Mouse (Mus musculus) heart, postnatal 0 days (tissue): ENCODE measurements around the gene Klhl30. TPM values are rescaled to one million over a fixed set of nuclear protein-coding genes. Genes with fewer than 3 reads are reported as not detected.

Experiments
- ATAC-seq: fragments of 200-750 bp; cut with Nextera tagmentation; 2 replicates; pipeline ENCODE4 v1.8.0; 2017; ENCODE audit warnings: low read depth, moderate number of reproducible peaks, moderate library complexity; ENCODE audit not compliant: insufficient read depth
- DNase-seq: peaks from one replicate; pipeline ENCODE4 v3.0.0-alpha.2; 2016; ENCODE audit warnings: low spot score
- H3K27ac ChIP-seq: fragments of 300-500 bp; sonication (generic); 2 replicates; pipeline ENCODE4 v1.5.1; 2014; ENCODE audit warnings: low read depth, mild to moderate bottlenecking
- H3K27me3 ChIP-seq: fragments of 300-500 bp; sonication (generic); 2 replicates; pipeline ENCODE4 v1.6.1; 2014; ENCODE audit warnings: low read length, mixed read lengths; ENCODE audit not compliant: control insufficient read depth, insufficient read depth
- H3K36me3 ChIP-seq: fragments of 300-500 bp; sonication (generic); replicated peaks from 2 replicates; pipeline ENCODE4 v1.6.1; 2014; ENCODE audit warnings: low read length, mixed read lengths; ENCODE audit not compliant: control insufficient read depth, insufficient read depth
- H3K4me1 ChIP-seq: fragments of 300-500 bp; sonication (generic); 2 replicates; pipeline ENCODE4 v1.6.1; 2014; ENCODE audit warnings: antibody characterized with exemption; ENCODE audit not compliant: control insufficient read depth, insufficient read depth
- H3K4me2 ChIP-seq: fragments of 300-500 bp; sonication (generic); 2 replicates; pipeline ENCODE4 v1.6.1; 2014; ENCODE audit warnings: low read depth, mild to moderate bottlenecking, low read length, moderate library complexity
- H3K4me3 ChIP-seq: fragments of 300-500 bp; sonication (generic); 2 replicates; pipeline ENCODE4 v1.5.1; 2014; ENCODE audit warnings: low read depth, low read length
- H3K9ac ChIP-seq: fragments of 300-500 bp; sonication (generic); replicated peaks from 2 replicates; pipeline ENCODE4 v1.6.1; 2014; ENCODE audit warnings: low read depth, low read length, mixed read lengths
- H3K9me3 ChIP-seq: fragments of 300-500 bp; sonication (generic); replicated peaks from 2 replicates; pipeline ENCODE4 v1.6.1; 2016; ENCODE audit warnings: low read length; ENCODE audit not compliant: control insufficient read depth
- CTCF ChIP-seq: IDR thresholded peaks from 2 replicates; pipeline ENCODE4 v1.5.1; 2016; ENCODE audit warnings: antibody characterized with exemption, control low read depth, low read depth
- EP300 ChIP-seq: IDR thresholded peaks from 2 replicates; pipeline ENCODE4 v1.6.1; 2016; ENCODE audit warnings: antibody characterized with exemption, low read depth
- WGBS: fragments of 180-500 bp; shearing (Covaris S2); extraction: QIAGEN DNeasy Blood & Tissue Kit; methylation state at CpG from one replicate; pipeline ENCODE4 v1.1.7; 2014; 5-methylcytosine and 5-hydroxymethylcytosine counted together
- polyA plus RNA-seq: library from polyadenylated mRNA; unstranded; fragments of >200 nt; fragmentation: Nextera tagmentation; extraction: Ambion mirVana; gene quantifications from 2 replicates; pipeline ENCODE4 v1.2.1, GENCODE M21; 2015
- total RNA-seq: library from RNA; depleted of rRNA; stranded (reverse); fragments of >200 nt; gene quantifications from 2 replicates; pipeline ENCODE4 v1.2.3, GENCODE M21; 2014; ENCODE audit warnings: low replicate concordance; rRNA removed

The Klhl30 gene
- total and polyA plus RNA-seq, 2 experiments from 2014 or later: 64.0 to 83.2 TPM

- under 1% methylated on average over 75 of the region's 91 CpGs for WGBS
- peak; percentile 83 for DNase-seq
- Histone ChIP-seq H3K4me3 (peak within 1 kb of the TSS; percentile 73), H3K27ac (peak within 1 kb of the TSS; percentile 84), H3K9ac (peak within 1 kb of the TSS; percentile 82), H3K9me3 (no peaks in the 10 kb centered on the region), H3K4me2 (peak within 1 kb of the TSS; percentile 86), H3K27me3 (no peaks in the 10 kb centered on the region), H3K4me1 (peaks cover 12% of the 10 kb centered on the region; the same call in 1 of the 2 replicates), H3K36me3 (peaks cover 7% of the 10 kb centered on the region; the same call in 1 of the 2 replicates)
- peak; percentile 97 for ATAC-seq
- TF ChIP-seq EP300 (no peak), CTCF (no peak)
These were observed 47.6 kb downstream of the Klhl30 start, which contains the start of gene Ilkap for GRCm38 (mm10) chr1:91398260-91399062. Gene Ilkap, minus strand, starts transcription at chr1:91398815.

GRCm38 (mm10) chr1:91404976-91405375 is 54.2 kb downstream of the Klhl30 start:
- WGBS: 19% methylated on average over 1 of the region's 1 CpGs
- no peak overlapping the region for H3K9ac ChIP-seq
- ATAC-seq (no peak), DNase-seq (no peak)
- no peak for TF ChIP-seq CTCF
- TF ChIP-seq EP300: no peak
- no peak overlapping the region for H3K27ac ChIP-seq
- H3K36me3 ChIP-seq: no peaks in the 10 kb centered on the region
- H3K4me1 ChIP-seq: no peaks in the 10 kb centered on the region
- no peaks in the 10 kb centered on the region for H3K9me3 ChIP-seq
- no peak overlapping the region for H3K4me2 ChIP-seq
- no peak overlapping the region for H3K4me3 ChIP-seq
- no peaks in the 10 kb centered on the region for H3K27me3 ChIP-seq

DNA sequence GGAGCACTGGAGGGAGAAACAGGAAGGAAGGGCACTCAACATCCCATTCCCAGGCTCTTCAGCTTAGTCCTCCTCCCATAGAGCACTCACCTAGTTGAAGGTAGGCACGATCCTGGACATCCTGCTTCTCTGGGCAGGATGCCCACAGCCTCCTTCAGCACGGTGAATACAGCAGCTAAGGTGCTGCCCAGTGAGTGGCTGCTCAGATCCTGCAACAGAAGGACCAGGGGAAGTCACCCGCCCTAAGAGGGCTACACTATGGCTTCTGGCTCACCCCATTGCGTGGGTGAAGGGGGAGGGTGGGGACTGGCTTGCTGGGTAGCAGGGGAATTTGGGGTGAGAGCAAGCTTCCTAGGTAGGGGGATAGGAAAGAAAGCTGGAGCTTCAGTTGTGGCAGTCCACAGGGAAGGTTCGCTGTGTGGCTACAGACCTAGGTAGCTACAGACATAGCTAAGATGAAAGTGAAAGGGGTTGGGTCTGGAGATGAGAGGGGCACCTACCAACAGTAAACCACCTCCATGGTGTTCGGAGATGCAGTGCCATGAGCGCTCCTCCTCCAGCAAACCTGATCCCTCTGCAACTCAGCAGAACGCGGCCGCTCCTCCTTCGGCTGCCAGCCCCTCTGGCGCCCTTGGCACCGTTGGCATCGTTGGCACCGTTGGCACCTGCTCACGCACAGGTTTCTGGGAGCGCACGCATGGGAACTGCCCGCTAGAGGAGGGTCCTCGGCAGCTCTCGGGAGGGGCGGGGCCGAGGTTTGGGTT is 54.8 kb downstream of the Klhl30 start:
- H3K4me3 ChIP-seq: no peak overlapping the region
- H3K9me3 ChIP-seq: no peaks in the 10 kb centered on the region
- H3K4me1 ChIP-seq: no peaks in the 10 kb centered on the region
- H3K4me2 ChIP-seq: peak overlapping the region; percentile 7; the same call in 1 of the 2 replicates
- no peak for DNase-seq
- TF ChIP-seq EP300 (no peak), CTCF (no peak)
- no peak overlapping the region for H3K27ac ChIP-seq
- no peaks in the 10 kb centered on the region for H3K36me3 ChIP-seq
- H3K9ac ChIP-seq: no peak overlapping the region
- H3K27me3 ChIP-seq: no peaks in the 10 kb centered on the region
- ATAC-seq: no peak
- WGBS: 50% methylated on average over 22 of the region's 23 CpGs

GRCm38 (mm10) chr1:91407819-91408218 is 57.0 kb downstream of the Klhl30 start:
- H3K4me3 ChIP-seq: no peak overlapping the region
- H3K4me1 ChIP-seq: peaks cover 10% of the 10 kb centered on the region
- no peak overlapping the region for H3K9ac ChIP-seq
- no peaks in the 10 kb centered on the region for H3K36me3 ChIP-seq
- H3K27ac ChIP-seq: no peak overlapping the region
- H3K27me3 ChIP-seq: no peaks in the 10 kb centered on the region
- no peaks in the 10 kb centered on the region for H3K9me3 ChIP-seq
- H3K4me2 ChIP-seq: no peak overlapping the region
- DNase-seq: no peak
- WGBS: 72% methylated on average over 4 of the region's 4 CpGs
- no peak for ATAC-seq
- TF ChIP-seq EP300: no peak
- TF ChIP-seq CTCF: no peak

DNA sequence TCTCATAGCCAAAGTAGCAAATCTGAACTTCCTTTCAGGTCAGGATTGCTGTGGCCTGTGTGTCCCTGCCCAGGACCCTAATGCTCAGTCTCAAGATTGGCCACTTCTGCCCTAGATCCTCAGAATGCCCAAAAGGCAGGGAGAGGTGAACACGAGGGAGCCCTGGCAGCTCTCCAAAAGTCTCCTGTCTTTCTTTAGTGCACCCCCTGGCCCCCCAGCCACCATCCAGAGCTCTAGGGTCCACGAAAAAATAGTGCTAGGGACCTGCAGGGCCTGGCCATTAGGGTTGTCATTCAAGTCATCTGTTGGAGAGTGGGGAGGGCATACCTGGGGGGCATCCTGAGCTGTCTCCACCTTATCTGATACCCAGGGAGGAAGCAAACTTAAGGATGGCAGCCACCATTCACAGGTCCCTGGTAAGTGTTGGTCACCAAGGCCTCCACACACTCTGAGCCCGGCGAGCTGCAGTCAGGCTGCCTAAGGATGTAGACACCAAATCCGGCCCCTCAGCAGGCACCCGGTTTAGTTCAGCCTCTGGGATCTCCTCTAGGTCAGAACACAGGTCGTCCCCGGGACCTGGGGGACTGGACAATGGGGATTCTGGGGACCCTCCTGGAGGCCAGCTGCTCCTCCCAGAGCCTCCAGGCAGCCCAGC is 60.9 kb downstream of the Klhl30 start:
- peaks cover 16% of the 10 kb centered on the region for H3K4me1 ChIP-seq
- H3K36me3 ChIP-seq: peaks cover 9% of the 10 kb centered on the region
- 66% methylated on average over 8 of the region's 8 CpGs for WGBS
- no peak for TF ChIP-seq CTCF
- no peak for TF ChIP-seq EP300
- peak overlapping the region; percentile 71; the same call in 1 of the 2 replicates for H3K4me3 ChIP-seq
- peak overlapping the region; percentile 95 for H3K4me2 ChIP-seq
- no peak for ATAC-seq
- H3K9ac ChIP-seq: no peak overlapping the region
- H3K27ac ChIP-seq: no peak overlapping the region
- no peaks in the 10 kb centered on the region for H3K9me3 ChIP-seq
- H3K27me3 ChIP-seq: no peaks in the 10 kb centered on the region
- DNase-seq: no peak

Other genes starting within 250 kb of the Klhl30 start
- 0.04 and 4.4 TPM in 2 replicates for gene Rbm44, start 205.9 kb upstream of the Klhl30 start, total RNA-seq
- 0.71 and 0.97 TPM in 2 replicates for gene Rbm44, start 205.9 kb upstream of the Klhl30 start, polyA plus RNA-seq
- gene Ramp1, start 171.2 kb upstream of the Klhl30 start, total RNA-seq: 46.7 and 59.5 TPM in 2 replicates
- gene Ramp1, start 171.2 kb upstream of the Klhl30 start, polyA plus RNA-seq: 62.4 and 65.5 TPM in 2 replicates
- gene Ube2f, start 100.7 kb upstream of the Klhl30 start, total RNA-seq: 23.5 and 69.6 TPM in 2 replicates
- gene Ube2f, start 100.7 kb upstream of the Klhl30 start, polyA plus RNA-seq: 77.9 and 79.3 TPM in 2 replicates
- gene Scly, start 52.7 kb upstream of the Klhl30 start, total RNA-seq: 14.0 and 18.5 TPM in 2 replicates
- gene Scly, start 52.7 kb upstream of the Klhl30 start, polyA plus RNA-seq: 9.6 and 10.0 TPM in 2 replicates
- gene Espnl, start 28.9 kb upstream of the Klhl30 start, total RNA-seq: 0.89 TPM in 1 of 2 replicates, not detected in the other
- 0.04 TPM in 1 of 2 replicates, not detected in the other for gene Espnl, start 28.9 kb upstream of the Klhl30 start, polyA plus RNA-seq
- 0.19 and 0.46 TPM in 2 replicates for gene Erfe, start 15.4 kb downstream of the Klhl30 start, total RNA-seq
- 0.40 and 0.71 TPM in 2 replicates for gene Erfe, start 15.4 kb downstream of the Klhl30 start, polyA plus RNA-seq
- 58.1 and 70.5 TPM in 2 replicates for gene Ilkap, start 47.8 kb downstream of the Klhl30 start, total RNA-seq
- 71.4 and 75.1 TPM in 2 replicates for gene Ilkap, start 47.8 kb downstream of the Klhl30 start, polyA plus RNA-seq
- 81.4 and 82.5 TPM in 2 replicates for gene Hes6, start 63.0 kb downstream of the Klhl30 start, total RNA-seq
- 61.0 and 64.3 TPM in 2 replicates for gene Hes6, start 63.0 kb downstream of the Klhl30 start, polyA plus RNA-seq
- gene Per2, start 108.3 kb downstream of the Klhl30 start, total RNA-seq: 11.1 and 14.0 TPM in 2 replicates
- gene Per2, start 108.3 kb downstream of the Klhl30 start, polyA plus RNA-seq: 2.3 and 3.3 TPM in 2 replicates
- gene Traf3ip1, start 143.6 kb downstream of the Klhl30 start, total RNA-seq: 2.0 and 3.4 TPM in 2 replicates
- gene Traf3ip1, start 143.6 kb downstream of the Klhl30 start, polyA plus RNA-seq: 2.8 TPM in 2 replicates
- gene Asb1, start 189.5 kb downstream of the Klhl30 start, total RNA-seq: 13.8 and 19.0 TPM in 2 replicates
- 3.3 and 4.6 TPM in 2 replicates for gene Asb1, start 189.5 kb downstream of the Klhl30 start, polyA plus RNA-seq